Mouse (Mus musculus) heart, embryonic 14.5 days (tissue): ENCODE results near the gene Dkkl1. TPM values are rescaled to one million over a fixed set of nuclear protein-coding genes. Genes with fewer than 3 reads are reported as not detected.
A peak's percentile ranks its signal among the peaks of the same experiment; 100 is the strongest.

Source experiments
- ATAC-seq: fragments of 200-750 bp; cut with Nextera tagmentation; 2 replicates; pipeline ENCODE4 v1.8.0; 2017; ENCODE audit warnings: low read depth, moderate TSS enrichment; ENCODE audit not compliant: insufficient number of reproducible peaks, insufficient read depth, low FRiP score
- H3K27ac ChIP-seq, 2 experiments: fragments of 200-500 bp in 1 of 2; fragments of 300-500 bp in 1 of 2; sonication (generic) in 1 of 2; replicated peaks in 1 of 2; 2 replicates each; pipeline ENCODE4 v1.5.1; 2012 to 2014; ENCODE audit warnings: low read depth in 2 of 2, low read length in 2 of 2, control low read depth in 1 of 2, mild to moderate bottlenecking in 1 of 2, mixed read lengths in 1 of 2; ENCODE audit not compliant: control insufficient read depth in 1 of 2, insufficient read depth in 1 of 2
- H3K27me3 ChIP-seq: fragments of 300-500 bp; sonication (generic); 2 replicates; pipeline ENCODE4 v1.6.1; 2014; ENCODE audit warnings: mild to moderate bottlenecking, low read length, control low read depth; ENCODE audit not compliant: control insufficient read depth, insufficient read depth
- H3K36me3 ChIP-seq: fragments of 300-500 bp; sonication (generic); 2 replicates; pipeline ENCODE4 v1.6.1; 2014; ENCODE audit warnings: mild to moderate bottlenecking, control low read depth, low read length, mixed read lengths; ENCODE audit not compliant: control insufficient read depth, insufficient read depth
- H3K4me1 ChIP-seq, 2 experiments: fragments of 200-500 bp in 1 of 2; fragments of 300-500 bp in 1 of 2; sonication (generic) in 1 of 2; 2 replicates each; pipeline ENCODE4 v1.6.1; 2012 to 2014; ENCODE audit warnings: low read length in 2 of 2, control low read depth in 1 of 2, mixed read lengths in 1 of 2; ENCODE audit not compliant: control insufficient read depth in 2 of 2, insufficient read depth in 2 of 2
- H3K4me2 ChIP-seq: fragments of 300-500 bp; sonication (generic); 2 replicates; pipeline ENCODE4 v1.6.1; 2014; ENCODE audit warnings: mild to moderate bottlenecking, low read length
- H3K4me3 ChIP-seq, 2 experiments: fragments of 200-500 bp in 1 of 2; fragments of 300-500 bp in 1 of 2; sonication (generic) in 1 of 2; 2 replicates each; pipeline ENCODE4 v1.5.1; 2012 to 2014; ENCODE audit warnings: low read length in 2 of 2, mild to moderate bottlenecking in 2 of 2, control low read depth in 1 of 2, low read depth in 1 of 2, moderate library complexity in 1 of 2; ENCODE audit not compliant: control insufficient read depth in 1 of 2, insufficient read depth in 1 of 2
- H3K9ac ChIP-seq: fragments of 300-500 bp; sonication (generic); 2 replicates; pipeline ENCODE4 v1.6.1; 2014; ENCODE audit warnings: mild to moderate bottlenecking, low read length
- H3K9me3 ChIP-seq: fragments of 300-500 bp; sonication (generic); 2 replicates; pipeline ENCODE4 v1.6.1; 2016; ENCODE audit warnings: low read length, control low read depth; ENCODE audit not compliant: control insufficient read depth
- WGBS: fragments of 180-500 bp; shearing (Covaris S2); extraction: QIAGEN DNeasy Blood & Tissue Kit; methylation state at CpG from one replicate; pipeline ENCODE4 v1.1.7; 2014; 5-methylcytosine and 5-hydroxymethylcytosine counted together
- polyA plus RNA-seq: library from polyadenylated mRNA; unstranded; fragments of >200 nt; fragmentation: Nextera tagmentation; extraction: Ambion mirVana; gene quantifications from 2 replicates; pipeline ENCODE4 v1.2.1, GENCODE M21; 2014

Gene Dkkl1
- polyA plus RNA-seq, 1 experiment from 2014 or later = 1.7 TPM

GRCm38 (mm10) chr7:45180896-45181477, 31.0 kb downstream of the Dkkl1 start, which contains the start of gene Pth2:
Pth2 (plus strand) TSS chr7:45180995.
- Histone ChIP-seq H3K27me3 (peaks cover 100% of the 10 kb centered on the region), H3K4me3 (peak within 1 kb of the TSS in 1 of 2 experiments; percentile 26; a peak in 2 of 4 replicates), H3K27ac (no peak within 1 kb of the TSS), H3K4me2 (peak within 1 kb of the TSS; percentile 63), H3K9me3 (no peaks in the 10 kb centered on the region), H3K36me3 (no peaks in the 10 kb centered on the region), H3K4me1 (peaks cover 5 to 24% of the 10 kb centered on the region in 2 experiments; a peak in 3 of 4 replicates), H3K9ac (no peak within 1 kb of the TSS; the same call in 1 of the 2 replicates)
- ATAC-seq = no peak
- 20% methylated on average over 20 of the region's 20 CpGs for WGBS

- H3K9ac ChIP-seq = no peak within 1 kb of the TSS
- H3K4me1 ChIP-seq = peaks cover 5 to 28% of the 10 kb centered on the region in 2 experiments; a peak in 3 of 4 replicates
- 31% methylated on average over 7 of the region's 7 CpGs for WGBS
- H3K27me3 ChIP-seq = peaks cover 100% of the 10 kb centered on the region
- H3K4me3 ChIP-seq = no peak within 1 kb of the TSS
- H3K9me3 ChIP-seq = no peaks in the 10 kb centered on the region
- no peak within 1 kb of the TSS for H3K4me2 ChIP-seq
- ATAC-seq = no peak
- H3K36me3 ChIP-seq = no peaks in the 10 kb centered on the region
- H3K27ac ChIP-seq = no peak within 1 kb of the TSS
These were observed 32.5 kb downstream of the Dkkl1 start, which contains the start of gene Gfy for GRCm38 (mm10) chr7:45179469-45179868. Gfy (minus strand) TSS chr7:45179569.

DNA sequence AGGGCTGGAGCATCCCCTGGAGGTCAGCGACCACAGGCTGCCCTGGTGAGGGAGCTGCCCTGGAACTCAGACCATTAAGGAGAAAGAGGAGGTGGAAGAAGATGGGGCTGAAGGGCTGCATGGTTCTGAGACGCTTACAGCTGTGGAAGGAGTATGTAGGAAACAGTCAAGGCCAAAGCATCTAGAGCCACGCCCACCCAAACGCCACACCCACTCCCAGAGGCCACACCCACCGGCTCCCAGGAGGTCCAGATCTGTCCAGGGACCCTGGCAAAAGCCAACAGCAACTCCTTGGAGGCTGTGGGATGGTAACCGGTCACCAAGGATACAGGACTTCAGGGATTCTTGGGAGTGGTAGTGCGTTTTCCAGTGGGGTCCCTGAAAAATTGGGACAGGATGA, 33.4 kb downstream of the Dkkl1 start:
- 18% methylated on average over 7 of the region's 7 CpGs for WGBS
- Histone ChIP-seq H3K27me3 (peaks cover 98% of the 10 kb centered on the region), H3K9ac (no peak overlapping the region), H3K36me3 (no peaks in the 10 kb centered on the region), H3K27ac (no peak overlapping the region), H3K4me2 (no peak overlapping the region), H3K4me3 (no peak overlapping the region), H3K4me1 (peaks cover 5 to 28% of the 10 kb centered on the region in 2 experiments; a peak in 3 of 4 replicates), H3K9me3 (no peaks in the 10 kb centered on the region)
- no peak for ATAC-seq

GRCm38 (mm10) chr7:45176356-45176755, 35.6 kb downstream of the Dkkl1 start:
- H3K27ac ChIP-seq = no peak overlapping the region
- H3K4me3 ChIP-seq = peak overlapping the region in 1 of 2 experiments; percentile 20; a peak in 2 of 4 replicates
- 6% methylated on average over 30 of the region's 31 CpGs for WGBS
- 0 out of 2 replicates have a peak overlapping the region, but pooled peaks have one; percentile 11 for H3K9ac ChIP-seq
- no peak for ATAC-seq
- H3K9me3 ChIP-seq = peaks cover 15% of the 10 kb centered on the region
- peak overlapping the region; percentile 46 for H3K4me2 ChIP-seq
- H3K4me1 ChIP-seq = peaks cover 2 to 15% of the 10 kb centered on the region in 2 experiments; a peak in 3 of 4 replicates
- H3K36me3 ChIP-seq = no peaks in the 10 kb centered on the region
- peaks cover 84% of the 10 kb centered on the region for H3K27me3 ChIP-seq

DNA sequence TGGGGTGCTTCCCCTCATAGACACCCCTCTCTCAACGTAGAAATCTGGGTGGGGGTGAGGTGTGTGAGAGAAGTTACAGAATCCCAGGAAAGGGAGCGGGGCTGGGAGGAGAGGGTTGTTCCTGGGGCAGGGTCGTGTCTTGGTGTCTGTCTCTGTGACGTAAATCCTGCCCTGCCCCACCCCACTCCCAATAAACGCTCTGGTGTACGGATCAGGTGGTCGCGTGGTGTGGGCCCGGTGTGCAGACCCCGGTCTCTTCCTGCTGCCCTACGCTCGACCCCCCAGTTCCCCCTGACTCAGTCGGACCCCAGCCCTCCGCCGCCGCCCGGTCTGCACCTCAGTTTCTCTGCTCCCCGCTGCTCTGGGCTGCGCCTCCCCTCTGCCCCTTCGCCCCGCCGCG, 36.0 kb downstream of the Dkkl1 start:
- Histone ChIP-seq H3K9ac (0 out of 2 replicates have a peak overlapping the region, but pooled peaks have one; percentile 11), H3K4me3 (peak overlapping the region in 1 of 2 experiments; percentile 20; a peak in 2 of 4 replicates), H3K4me2 (peak overlapping the region; percentile 46), H3K9me3 (peaks cover 19% of the 10 kb centered on the region), H3K36me3 (no peaks in the 10 kb centered on the region), H3K4me1 (peaks cover 1 to 10% of the 10 kb centered on the region in 2 experiments; a peak in 3 of 4 replicates), H3K27me3 (peaks cover 80% of the 10 kb centered on the region), H3K27ac (no peak overlapping the region)
- 3% methylated on average over 23 of the region's 23 CpGs for WGBS
- ATAC-seq = no peak

GRCm38 (mm10) chr7:45175398-45175797, 36.5 kb downstream of the Dkkl1 start:
- 0 out of 4 replicates have a peak, but pooled peaks cover 0 to 8% of the 10 kb centered on the region in 2 experiments for H3K4me1 ChIP-seq
- no peak overlapping the region for H3K4me2 ChIP-seq
- 3% methylated on average over 13 of the region's 13 CpGs for WGBS
- H3K36me3 ChIP-seq = no peaks in the 10 kb centered on the region
- ATAC-seq = no peak
- H3K27ac ChIP-seq = no peak overlapping the region
- peaks cover 79% of the 10 kb centered on the region for H3K27me3 ChIP-seq
- H3K9ac ChIP-seq = no peak overlapping the region
- H3K4me3 ChIP-seq = no peak overlapping the region
- peaks cover 24% of the 10 kb centered on the region for H3K9me3 ChIP-seq

GRCm38 (mm10) chr7:45174567-45175280, 37.2 kb downstream of the Dkkl1 start:
- no peak overlapping the region for H3K27ac ChIP-seq
- ATAC-seq = no peak
- no peak overlapping the region for H3K4me2 ChIP-seq
- peak overlapping the region in 1 of 2 experiments; percentile 6; a peak in 1 of 4 replicates for H3K4me3 ChIP-seq
- H3K27me3 ChIP-seq = peaks cover 73% of the 10 kb centered on the region
- 6% methylated on average over 29 of the region's 29 CpGs for WGBS
- H3K4me1 ChIP-seq = 0 out of 4 replicates have a peak, but pooled peaks cover 0 to 8% of the 10 kb centered on the region in 2 experiments
- H3K9me3 ChIP-seq = peaks cover 31% of the 10 kb centered on the region
- H3K36me3 ChIP-seq = no peaks in the 10 kb centered on the region
- no peak overlapping the region for H3K9ac ChIP-seq
